Mouse (Mus musculus) megakaryocyte, embryonic 14.5 days (primary cell): ENCODE measurements around the gene Olfr23.
"Not testable (repeated sequence)": the region's sequence is repeated elsewhere in the genome, so short reads cannot be mapped to it uniquely, and the experiment has no call there.

Source experiments
- FLI1 ChIP-seq: IDR thresholded peaks from 2 replicates; pipeline ENCODE4 v1.6.1; 2012; ENCODE audit warnings: low read length, inconsistent platforms, mixed read lengths
- GATA1 ChIP-seq: IDR thresholded peaks from 3 replicates; pipeline ENCODE4 v1.6.1; 2012; ENCODE audit warnings: mixed read lengths, low read length, inconsistent platforms, borderline replicate concordance

- not testable (repeated sequence) for TF ChIP-seq GATA1, FLI1
These were observed 27.3 kb upstream of the Olfr23 start, which contains the start of gene Olfr395 for GRCm38 (mm10) chr11:73909199-73909598.
